Mouse (Mus musculus) testis, adult 10 weeks (tissue): ENCODE measurements around the gene Clec12b. TPM values are rescaled to one million over a fixed set of nuclear protein-coding genes. Genes with fewer than 3 reads are reported as not detected.

Experiments
- polyA plus RNA-seq: library from polyadenylated mRNA; stranded (reverse); fragments of 350-450 nt; fragmentation: Illumina TruSeq; extraction: RNeasy Lipid Tissue Mini Kit (QIAGEN cat#74804); gene quantifications from one replicate; pipeline ENCODE4 v1.2.3, GENCODE M21; 2014; ENCODE audit warnings: low read depth, low replicate concordance

Clec12b gene
- polyA plus RNA-seq = 33.0 TPM

GRCm38 (mm10) chr6:129385774-129386173 is at the start of gene Clec12b:
Gene Clec12b (minus strand): TSS chr6:129385874.

GRCm38 (mm10) chr6:129408562-129408961 is 22.9 kb upstream of the Clec12b start, which contains the start of gene Clec9a:
Gene Clec9a (plus strand): TSS chr6:129408862.

GRCm38 (mm10) chr6:129396997-129397396 is 11.3 kb upstream of the Clec12b start, which contains the start of gene Clec1b:
Gene Clec1b (plus strand): TSS chr6:129397297.

GRCm38 (mm10) chr6:129342391-129342790 is 43.3 kb downstream of the Clec12b start, which contains the start of gene Clec12a:
Gene Clec12a (plus strand): TSS chr6:129342691.

GRCm38 (mm10) chr6:129331610-129332009 is 54.1 kb downstream of the Clec12b start, which contains the start of gene 4922502D21Rik:
Gene 4922502D21Rik (minus strand): TSS chr6:129331796.

Other genes starting within 250 kb of the Clec12b start
- 9.6 TPM for gene Clec2d, start 205.3 kb downstream of the Clec12b start, polyA plus RNA-seq
- gene Cd69, start 110.4 kb downstream of the Clec12b start, polyA plus RNA-seq = 0.49 TPM
- gene 4922502D21Rik, start 54.1 kb downstream of the Clec12b start, polyA plus RNA-seq = 2,280 TPM
- gene Clec12a, start 43.2 kb downstream of the Clec12b start, polyA plus RNA-seq = 1.7 TPM
- 0.45 TPM for gene Clec1b, start 11.4 kb upstream of the Clec12b start, polyA plus RNA-seq
- gene Clec9a, start 23.0 kb upstream of the Clec12b start, polyA plus RNA-seq = not detected
- gene Clec1a, start 66.1 kb upstream of the Clec12b start, polyA plus RNA-seq = 0.15 TPM
- 0.63 TPM for gene Olr1, start 121.3 kb upstream of the Clec12b start, polyA plus RNA-seq
- not detected for gene Tmem52b, start 126.7 kb upstream of the Clec12b start, polyA plus RNA-seq
- gene Gabarapl1, start 147.3 kb upstream of the Clec12b start, polyA plus RNA-seq = 171 TPM
- 0.94 TPM for gene Klre1, start 192.0 kb upstream of the Clec12b start, polyA plus RNA-seq
- gene Klrd1, start 205.9 kb upstream of the Clec12b start, polyA plus RNA-seq = 0.25 TPM
- 0.11 TPM for gene Klrk1, start 238.0 kb upstream of the Clec12b start, polyA plus RNA-seq